Mouse (Mus musculus) forebrain, embryonic 14.5 days (tissue): ENCODE measurements at regions not wholly inside any gene's neighbourhood (a gene's known extent, or its start where the extent isn't known, plus 50 kb on each side); places are given as distances from the start of the nearest gene placed in this dataset.

ENCODE experiments used
- ATAC-seq: fragments of 200-750 bp; cut with Nextera tagmentation; 2 replicates; pipeline ENCODE4 v1.8.0; 2017; ENCODE audit warnings: mild to moderate bottlenecking, moderate library complexity
- DNase-seq: peaks from one replicate; pipeline ENCODE4 v3.0.0-alpha.2; 2015; ENCODE audit warnings: low spot score
- H3K27ac ChIP-seq: fragments of 300-500 bp; sonication (generic); 2 replicates; pipeline ENCODE4 v1.5.1; 2014; ENCODE audit warnings: low read depth, mild to moderate bottlenecking, control low read depth, low read length, moderate library complexity
- H3K27me3 ChIP-seq: fragments of 300-500 bp; sonication (generic); replicated peaks from 2 replicates; pipeline ENCODE4 v1.6.1; 2014; ENCODE audit warnings: low read length, control low read depth, mixed read lengths; ENCODE audit not compliant: control insufficient read depth, insufficient read depth
- H3K36me3 ChIP-seq: fragments of 300-500 bp; sonication (generic); 2 replicates; pipeline ENCODE4 v1.6.1; 2014; ENCODE audit warnings: low read length, control low read depth; ENCODE audit not compliant: control insufficient read depth, insufficient read depth
- H3K4me1 ChIP-seq: fragments of 300-500 bp; sonication (generic); 2 replicates; pipeline ENCODE4 v1.6.1; 2014; ENCODE audit warnings: antibody characterized with exemption, low read length, control low read depth; ENCODE audit not compliant: control insufficient read depth, insufficient read depth
- H3K4me2 ChIP-seq: fragments of 300-500 bp; sonication (generic); 2 replicates; pipeline ENCODE4 v1.6.1; 2014; ENCODE audit warnings: mild to moderate bottlenecking, control low read depth, low read length
- H3K4me3 ChIP-seq: fragments of 300-500 bp; sonication (generic); 2 replicates; pipeline ENCODE4 v1.5.1; 2014; ENCODE audit warnings: low read depth, low read length, control low read depth
- H3K9ac ChIP-seq: fragments of 300-500 bp; sonication (generic); 2 replicates; pipeline ENCODE4 v1.6.1; 2014; ENCODE audit warnings: mild to moderate bottlenecking, low read length, control low read depth, moderate library complexity
- H3K9me3 ChIP-seq: fragments of 300-500 bp; sonication (generic); replicated peaks from 2 replicates; pipeline ENCODE4 v1.6.1; 2016; ENCODE audit warnings: low read length, control low read depth, mixed read lengths; ENCODE audit not compliant: control insufficient read depth
- WGBS: fragments of 180-500 bp; shearing (Covaris S2); extraction: QIAGEN DNeasy Blood & Tissue Kit; methylation state at CpG from one replicate; pipeline ENCODE4 v1.1.7; 2014; 5-methylcytosine and 5-hydroxymethylcytosine counted together

- ATAC-seq (no peak), DNase-seq (no peak)
- H3K4me2 ChIP-seq: no peak overlapping the region
- H3K4me1 ChIP-seq: 0 out of 2 replicates have a peak, but pooled peaks cover 3% of the 10 kb centered on the region
- H3K36me3 ChIP-seq: no peaks in the 10 kb centered on the region
- no peaks in the 10 kb centered on the region for H3K27me3 ChIP-seq
- H3K9me3 ChIP-seq: no peaks in the 10 kb centered on the region
- H3K9ac ChIP-seq: no peak overlapping the region
- WGBS: 72% methylated on average over 6 of the region's 6 CpGs
- no peak overlapping the region for H3K4me3 ChIP-seq
- peak overlapping the region; percentile 24; the same call in 1 of the 2 replicates for H3K27ac ChIP-seq
These were observed 195.9 kb upstream of the Kif2a start for GRCm38 (mm10) chr13:107217825-107218224.

DNA sequence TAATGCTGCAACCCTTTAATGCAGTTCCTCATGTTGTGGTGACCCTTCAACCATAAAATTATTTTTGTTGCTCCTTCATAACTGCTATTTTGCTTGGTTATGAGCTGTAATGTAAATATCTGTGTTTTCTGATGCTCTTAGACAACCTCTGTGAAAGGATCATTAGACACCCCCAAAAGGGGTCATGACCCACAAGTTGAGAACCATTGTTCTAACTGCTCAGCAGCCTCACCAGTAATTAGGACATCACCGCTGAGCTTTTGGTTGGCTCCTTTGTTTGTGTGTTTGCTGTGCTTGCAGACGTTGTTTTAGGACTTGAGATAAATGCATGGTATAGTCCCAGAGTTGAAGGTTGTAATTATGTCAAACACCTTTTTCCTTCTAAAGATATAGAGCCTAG is 191.4 kb upstream of the Kif2a start:
- Histone ChIP-seq H3K27me3 (no peaks in the 10 kb centered on the region), H3K9me3 (no peaks in the 10 kb centered on the region), H3K4me2 (no peak overlapping the region), H3K27ac (no peak overlapping the region), H3K4me3 (no peak overlapping the region), H3K36me3 (no peaks in the 10 kb centered on the region), H3K4me1 (0 out of 2 replicates have a peak, but pooled peaks cover 3% of the 10 kb centered on the region), H3K9ac (no peak overlapping the region)
- 10% methylated on average over 2 of the region's 2 CpGs for WGBS
- ATAC-seq (no peak), DNase-seq (no peak)

GRCm38 (mm10) chr13:107210676-107211075 is 188.8 kb upstream of the Kif2a start:
- Histone ChIP-seq H3K4me1 (no peaks in the 10 kb centered on the region), H3K9me3 (no peaks in the 10 kb centered on the region), H3K4me2 (no peak overlapping the region), H3K9ac (no peak overlapping the region), H3K4me3 (no peak overlapping the region), H3K36me3 (no peaks in the 10 kb centered on the region), H3K27ac (no peak overlapping the region), H3K27me3 (no peaks in the 10 kb centered on the region)
- DNase-seq (no peak), ATAC-seq (no peak)
- 86% methylated on average over 6 of the region's 6 CpGs for WGBS

DNA sequence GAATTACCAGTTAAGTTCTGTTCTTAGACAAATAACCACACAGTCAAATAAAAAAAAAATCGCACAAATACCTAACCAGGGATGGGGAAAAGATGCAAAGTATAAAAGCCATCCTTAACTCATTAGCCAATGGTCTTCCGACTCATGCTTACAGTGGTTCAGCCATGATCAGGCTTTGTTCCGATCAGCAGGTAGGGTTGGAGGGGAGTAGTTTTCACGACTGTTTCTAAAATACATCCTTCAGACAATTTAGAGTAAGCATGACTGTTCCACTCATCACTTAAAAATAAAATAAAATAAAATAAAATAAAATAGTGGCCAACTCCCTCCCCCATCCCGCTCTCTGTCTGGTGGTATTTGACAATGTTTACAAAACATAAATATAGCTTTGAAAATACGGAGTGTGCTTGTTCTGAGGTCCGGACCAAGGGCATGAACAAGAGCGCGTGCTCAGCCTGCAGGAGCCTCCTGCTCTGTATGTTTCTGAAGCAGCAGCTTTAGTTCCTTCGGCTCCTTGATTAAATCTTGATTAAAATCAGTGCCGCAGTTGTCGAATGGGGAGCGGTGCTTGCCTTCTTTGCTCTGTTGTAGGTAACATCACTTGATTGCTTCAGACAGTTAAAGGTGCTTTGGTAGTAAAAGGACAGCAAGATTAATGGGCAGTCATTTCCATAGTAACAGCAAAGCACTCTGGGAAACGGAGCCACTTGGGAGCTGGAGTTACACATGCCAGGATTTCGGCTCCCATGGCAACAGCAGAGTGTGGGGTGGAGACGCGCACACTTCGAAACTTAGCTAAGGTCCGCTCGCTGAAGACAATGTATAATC is 185.6 kb upstream of the Kif2a start:
- H3K4me3 ChIP-seq: peak overlapping the region; percentile 18

DNA sequence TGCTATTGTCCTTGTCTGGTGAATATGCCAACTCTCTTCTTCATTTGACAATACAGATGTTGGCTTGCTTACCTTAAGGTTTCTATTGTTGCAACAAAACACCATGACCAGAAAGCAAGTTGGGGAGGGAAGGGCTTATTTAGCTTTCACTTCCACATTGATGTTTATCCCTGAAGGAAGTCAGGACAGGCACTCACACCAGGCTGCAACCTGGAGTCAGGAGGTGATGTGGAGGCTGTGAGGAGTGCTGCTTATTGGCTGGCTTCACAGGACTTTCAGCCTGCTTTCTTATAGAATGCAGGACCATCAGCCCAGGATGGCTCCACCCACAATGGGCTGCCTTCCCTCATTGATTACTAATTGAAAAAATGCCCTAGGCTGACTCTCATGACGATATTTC is 177.9 kb upstream of the Kif2a start:
- no peaks in the 10 kb centered on the region for H3K27me3 ChIP-seq
- no peaks in the 10 kb centered on the region for H3K36me3 ChIP-seq
- no peak overlapping the region for H3K9ac ChIP-seq
- ATAC-seq (no peak), DNase-seq (no peak)
- H3K4me3 ChIP-seq: no peak overlapping the region
- H3K9me3 ChIP-seq: no peaks in the 10 kb centered on the region
- no peaks in the 10 kb centered on the region for H3K4me1 ChIP-seq
- 68% methylated on average over 1 of the region's 1 CpGs for WGBS
- no peak overlapping the region for H3K4me2 ChIP-seq
- no peak overlapping the region for H3K27ac ChIP-seq

More for the DNA sequence above, 185.6 kb upstream of the Kif2a start:
- no peaks in the 10 kb centered on the region for H3K4me1 ChIP-seq
- 28% methylated on average over 20 of the region's 20 CpGs for WGBS
- no peak overlapping the region for H3K27ac ChIP-seq
- peak overlapping the region; percentile 49 for H3K4me2 ChIP-seq
- no peaks in the 10 kb centered on the region for H3K27me3 ChIP-seq
- no peaks in the 10 kb centered on the region for H3K36me3 ChIP-seq
- peak; percentile 97 for ATAC-seq
- DNase-seq: peak; percentile 94
- H3K9me3 ChIP-seq: no peaks in the 10 kb centered on the region
- H3K9ac ChIP-seq: peak overlapping the region; percentile 37; the same call in 1 of the 2 replicates

DNA sequence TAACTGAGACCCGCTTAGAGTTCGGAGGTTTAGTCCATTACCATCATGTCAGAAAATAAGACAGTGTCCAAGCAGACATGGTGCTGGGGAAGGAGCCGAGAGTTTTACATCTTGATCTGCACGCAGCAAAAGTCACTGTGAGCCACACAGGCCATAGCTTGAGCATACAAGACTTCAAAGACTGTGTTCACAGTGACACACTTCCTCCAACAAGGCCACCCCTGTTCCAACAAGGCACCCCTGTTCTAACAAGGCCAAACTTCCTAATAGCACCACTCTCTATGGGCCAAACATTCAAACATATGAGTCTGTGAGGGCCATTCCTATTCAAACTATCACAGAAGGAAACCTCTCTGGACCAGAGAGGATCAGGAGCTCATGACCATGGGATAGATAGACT is 171.5 kb upstream of the Kif2a start:
- Histone ChIP-seq H3K9ac (no peak overlapping the region), H3K4me1 (no peaks in the 10 kb centered on the region), H3K9me3 (no peaks in the 10 kb centered on the region), H3K36me3 (no peaks in the 10 kb centered on the region), H3K4me3 (no peak overlapping the region), H3K27me3 (no peaks in the 10 kb centered on the region), H3K4me2 (no peak overlapping the region), H3K27ac (no peak overlapping the region)
- DNase-seq: no peak
- ATAC-seq: no peak
- 90% methylated on average over 4 of the region's 4 CpGs for WGBS

GRCm38 (mm10) chr13:107187258-107187878 is 165.4 kb upstream of the Kif2a start:
- H3K27me3 ChIP-seq: no peaks in the 10 kb centered on the region
- H3K4me1 ChIP-seq: no peaks in the 10 kb centered on the region; the same call in 1 of the 2 replicates
- H3K4me3 ChIP-seq: no peak overlapping the region
- H3K9ac ChIP-seq: no peak overlapping the region
- peak overlapping the region; percentile 36; the same call in 1 of the 2 replicates for H3K27ac ChIP-seq
- DNase-seq (peak; percentile 51), ATAC-seq (no peak)
- no peak overlapping the region for H3K4me2 ChIP-seq
- no peaks in the 10 kb centered on the region for H3K36me3 ChIP-seq
- H3K9me3 ChIP-seq: no peaks in the 10 kb centered on the region
- WGBS: 65% methylated on average over 11 of the region's 11 CpGs

DNA sequence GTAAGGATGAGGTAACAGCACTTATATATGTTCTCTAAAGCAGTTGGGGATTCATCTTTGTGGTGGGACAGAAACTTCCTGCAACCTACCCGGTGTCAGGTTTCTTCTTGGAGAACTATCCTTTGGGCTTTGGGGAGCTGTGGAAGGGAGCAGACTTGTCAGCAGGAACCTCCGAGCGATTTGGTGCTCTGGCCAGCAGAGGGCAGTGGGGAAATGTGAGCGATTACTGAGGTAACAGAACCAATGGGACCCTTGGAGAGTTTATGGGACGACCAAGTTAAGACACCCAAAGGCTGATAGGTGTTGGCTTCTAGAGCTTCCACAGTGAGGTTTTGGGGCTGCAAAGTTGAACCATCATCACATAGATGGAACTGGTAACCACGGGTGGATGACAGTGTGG is 160.6 kb upstream of the Kif2a start:
- ATAC-seq (peak; percentile 52; the same call in 1 of the 2 replicates), DNase-seq (peak; percentile 78)
- WGBS: 13% methylated on average over 6 of the region's 6 CpGs

GRCm38 (mm10) chr13:107179551-107179950 is 157.6 kb upstream of the Kif2a start:
- Histone ChIP-seq H3K4me2 (no peak overlapping the region), H3K36me3 (no peaks in the 10 kb centered on the region), H3K4me3 (no peak overlapping the region), H3K27ac (no peak overlapping the region), H3K9me3 (no peaks in the 10 kb centered on the region), H3K4me1 (no peaks in the 10 kb centered on the region), H3K9ac (no peak overlapping the region), H3K27me3 (no peaks in the 10 kb centered on the region)
- ATAC-seq: no peak
- no peak for DNase-seq
- 83% methylated on average over 5 of the region's 5 CpGs for WGBS

More for the DNA sequence above, 160.6 kb upstream of the Kif2a start:
- no peak overlapping the region for H3K27ac ChIP-seq
- no peaks in the 10 kb centered on the region for H3K27me3 ChIP-seq
- no peak overlapping the region for H3K9ac ChIP-seq
- H3K36me3 ChIP-seq: no peaks in the 10 kb centered on the region
- no peaks in the 10 kb centered on the region; the same call in 1 of the 2 replicates for H3K4me1 ChIP-seq
- no peaks in the 10 kb centered on the region for H3K9me3 ChIP-seq
- no peak overlapping the region for H3K4me2 ChIP-seq
- H3K4me3 ChIP-seq: no peak overlapping the region
